Mouse (Mus musculus) right cerebral cortex, adult 18-20 months (tissue): Measurements from ENCODE around the gene Gabbr2.
A peak's percentile ranks its signal among the peaks of the same experiment; 100 is the strongest.

ENCODE experiments used
- DNase-seq: peaks from one replicate; pipeline ENCODE4 v3.0.0; 2022; ENCODE audit warnings: mixed read lengths

The Gabbr2 gene

GRCm38 (mm10) chr4:46752306-46752705 lies 239.4 kb downstream of the Gabbr2 start:
- DNase-seq = no peak

DNA sequence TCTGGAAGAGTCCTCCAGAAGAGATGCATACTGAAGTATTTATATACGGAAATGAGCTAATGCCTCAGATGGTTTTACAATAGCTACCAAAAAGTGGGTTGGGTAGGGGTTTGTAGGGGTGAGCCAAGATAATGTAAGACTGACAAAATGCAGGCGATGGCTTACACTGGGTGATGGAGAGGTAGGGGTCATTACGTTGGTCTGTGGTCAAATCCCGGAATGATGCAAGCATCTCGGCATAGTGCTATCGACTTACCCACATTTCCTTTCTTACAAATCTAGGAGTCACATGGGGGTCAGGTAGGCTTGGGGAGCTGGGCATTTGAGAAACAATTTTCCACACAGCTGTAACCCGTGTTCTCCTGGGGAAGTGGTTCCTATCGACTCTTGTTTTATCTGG lies 242.7 kb downstream of the Gabbr2 start:
- no peak for DNase-seq

- peak; percentile 61 for DNase-seq
Observed at GRCm38 (mm10) chr4:46747007-46747746, 244.5 kb downstream of the Gabbr2 start.

DNA sequence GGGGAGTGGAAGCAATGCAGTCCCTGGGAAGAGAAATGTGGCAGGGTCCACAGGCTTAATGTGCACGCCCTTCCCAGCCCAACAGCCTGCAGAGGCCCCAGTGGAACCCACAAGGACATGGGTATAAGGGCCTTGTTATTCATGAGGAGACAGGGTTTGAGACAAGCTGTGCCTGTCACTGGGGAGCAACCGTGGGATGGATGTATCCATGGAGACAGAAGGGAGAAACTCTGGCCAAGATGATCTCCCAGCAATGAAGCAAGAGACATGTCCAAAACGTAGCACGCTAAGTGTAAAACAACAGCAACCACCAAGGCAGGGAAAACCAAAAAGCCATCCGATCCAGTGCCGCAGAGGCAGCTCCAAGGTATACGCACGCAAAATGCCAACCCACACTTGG lies 246.1 kb downstream of the Gabbr2 start:
- peak; percentile 53 for DNase-seq

GRCm38 (mm10) chr4:46744583-46745155 lies 247.0 kb downstream of the Gabbr2 start:
- no peak for DNase-seq

DNA sequence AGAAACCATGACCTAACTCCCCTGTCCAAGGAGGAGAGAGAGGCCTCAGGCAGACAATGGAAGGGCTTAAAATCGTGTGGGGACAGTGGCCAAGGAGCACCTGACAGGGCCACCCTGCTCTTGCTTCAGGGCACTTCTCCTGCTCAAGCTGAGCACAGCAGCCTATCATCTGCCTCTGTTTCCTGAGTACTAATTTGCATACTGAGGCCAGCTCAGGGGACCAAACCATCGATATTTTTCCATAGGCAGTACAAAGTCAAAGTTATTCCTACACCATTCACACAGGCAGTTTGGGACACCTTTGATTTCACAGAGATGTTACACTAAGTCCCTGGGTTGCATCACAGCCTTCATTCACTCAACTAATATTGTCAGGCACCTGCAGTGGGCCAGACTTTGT lies 249.1 kb downstream of the Gabbr2 start:
- no peak for DNase-seq

- DNase-seq = peak; percentile 41
Observed at GRCm38 (mm10) chr4:46736910-46737511, 254.7 kb downstream of the Gabbr2 start.

DNA sequence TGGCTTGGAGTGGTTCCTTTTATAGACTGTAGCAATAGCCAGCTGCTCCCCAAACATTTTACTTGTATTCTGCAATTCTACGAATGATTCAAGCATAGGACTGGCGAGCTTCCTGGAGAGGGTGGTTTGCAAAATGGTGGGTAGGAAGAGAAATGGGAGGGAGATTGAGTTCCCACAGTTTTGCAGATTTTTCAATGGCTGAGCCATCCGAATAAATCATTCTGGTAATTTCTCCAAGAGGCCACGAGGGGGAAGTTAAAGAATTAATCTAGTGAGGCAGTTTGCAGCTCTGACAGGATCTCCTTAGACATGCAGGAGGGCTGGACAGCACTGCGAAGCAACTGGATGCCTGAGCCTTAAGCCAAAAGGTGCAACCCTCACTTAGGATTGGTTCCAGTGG lies 256.8 kb downstream of the Gabbr2 start:
- DNase-seq = no peak

DNA sequence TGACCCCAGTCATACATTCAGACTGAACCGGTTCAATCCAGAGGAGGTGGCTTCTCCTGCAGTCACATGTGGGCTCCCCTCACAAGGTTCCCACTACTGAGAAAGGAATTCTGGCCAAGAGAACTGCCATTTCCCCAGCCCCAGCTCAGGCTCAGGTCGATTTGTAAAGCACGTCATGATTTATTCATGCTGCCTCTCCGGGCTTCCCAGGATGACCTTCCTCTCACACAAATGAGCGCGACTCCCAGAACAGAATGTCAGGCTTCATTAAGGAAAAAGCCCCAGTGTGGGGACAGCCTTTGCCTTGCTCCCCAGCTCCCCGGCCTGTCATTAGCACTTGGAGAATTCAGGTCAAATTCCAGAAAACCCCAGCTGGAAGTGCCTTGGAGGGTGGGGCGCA lies 260.1 kb downstream of the Gabbr2 start:
- peak; percentile 40 for DNase-seq

- peak; percentile 45 for DNase-seq
Observed at GRCm38 (mm10) chr4:46729306-46730042, 262.2 kb downstream of the Gabbr2 start.

GRCm38 (mm10) chr4:46728231-46728630 lies 263.4 kb downstream of the Gabbr2 start:
- DNase-seq = peak; percentile 48

DNA sequence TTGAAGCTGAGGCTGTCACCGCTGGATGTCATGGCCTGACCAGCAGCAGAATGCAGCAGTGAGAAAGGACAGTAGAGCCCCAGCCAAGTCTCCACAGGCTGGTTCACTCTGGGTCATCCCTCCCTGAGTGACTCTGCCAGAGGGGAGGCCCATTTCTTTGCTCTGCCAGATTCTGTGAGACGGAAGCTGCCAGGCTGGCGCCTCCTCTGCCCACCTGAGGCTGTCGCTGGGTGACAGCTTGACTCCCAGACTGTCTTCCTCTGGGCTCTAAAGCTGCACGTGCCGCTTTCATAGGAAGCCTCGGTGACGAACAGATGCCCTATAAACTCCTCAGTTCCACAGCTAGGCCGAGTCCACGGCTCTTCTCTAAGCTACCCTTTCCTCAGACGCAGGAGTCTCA lies 264.5 kb downstream of the Gabbr2 start:
- DNase-seq = no peak

DNA sequence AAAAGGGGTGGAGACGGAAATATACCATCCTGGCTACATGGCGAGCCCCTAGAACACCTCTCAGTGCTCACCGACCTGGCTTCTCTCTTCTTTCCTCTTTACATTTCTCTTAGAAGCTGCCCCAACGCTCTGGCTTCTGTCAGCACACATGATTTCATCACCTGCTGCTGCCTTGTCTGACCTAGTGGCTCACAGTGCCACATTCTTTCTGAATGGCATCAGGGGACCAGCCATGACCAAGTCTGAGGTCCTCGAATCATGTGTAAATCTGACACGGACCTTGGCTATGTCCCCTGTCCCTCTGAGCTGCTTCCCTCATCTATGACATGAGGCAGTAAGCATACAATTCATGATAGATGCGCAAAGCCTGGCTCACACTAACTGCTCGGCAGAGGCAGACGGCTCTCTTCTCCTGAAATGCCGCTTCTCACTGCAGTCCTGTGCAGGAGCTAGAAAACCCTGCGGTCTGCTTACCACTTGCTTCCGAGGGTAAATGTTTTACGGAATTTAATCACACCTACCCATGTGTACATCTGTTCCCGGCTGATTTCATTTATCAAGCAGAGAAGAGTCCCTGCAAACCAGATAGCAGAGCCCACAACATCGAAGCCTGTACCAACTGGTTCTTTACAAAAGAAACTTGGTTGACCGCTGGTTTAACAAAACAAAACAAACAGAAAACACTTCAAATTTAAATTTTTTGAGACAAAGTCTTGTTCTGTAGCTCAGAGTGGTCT lies 270.7 kb downstream of the Gabbr2 start:
- no peak for DNase-seq

DNA sequence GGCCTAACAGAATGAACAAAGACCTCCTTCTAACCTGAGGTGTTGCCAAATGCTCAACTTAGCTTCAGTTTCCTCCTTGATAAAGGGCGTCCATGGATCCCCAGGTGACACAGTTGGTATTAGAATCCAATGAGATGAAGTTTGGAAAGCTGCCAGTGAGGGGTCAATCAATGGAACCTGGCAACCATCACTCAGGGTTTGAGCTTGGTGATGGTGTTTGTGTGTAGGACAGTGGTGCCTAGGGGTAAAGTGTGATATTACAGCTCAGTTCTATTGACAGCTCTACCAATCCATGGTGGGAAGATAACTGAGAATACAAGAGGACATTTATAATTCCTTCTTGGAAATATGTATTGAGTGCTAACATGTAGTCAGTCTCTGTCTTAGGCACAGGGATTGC lies 271.6 kb downstream of the Gabbr2 start:
- no peak for DNase-seq

DNA sequence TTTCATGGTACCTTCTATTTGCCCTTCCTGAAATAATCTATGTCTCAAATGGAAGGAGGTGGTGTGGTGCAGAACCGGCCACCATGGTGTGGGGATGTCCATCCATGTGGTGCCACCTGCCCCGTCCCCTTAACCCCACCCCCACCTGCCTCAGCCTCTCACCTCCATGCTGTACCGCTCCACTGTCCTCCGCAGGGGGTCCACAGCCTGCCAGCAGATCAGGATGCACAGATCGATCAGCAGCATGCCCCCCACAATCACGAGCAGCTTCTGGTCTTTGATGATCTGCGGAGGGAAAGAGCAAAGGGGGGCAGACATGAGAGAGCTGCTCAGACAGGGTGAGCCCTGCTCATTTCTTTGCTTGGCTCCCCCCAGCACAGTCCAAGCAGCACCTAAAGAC lies 273.0 kb downstream of the Gabbr2 start:
- DNase-seq = no peak

DNA sequence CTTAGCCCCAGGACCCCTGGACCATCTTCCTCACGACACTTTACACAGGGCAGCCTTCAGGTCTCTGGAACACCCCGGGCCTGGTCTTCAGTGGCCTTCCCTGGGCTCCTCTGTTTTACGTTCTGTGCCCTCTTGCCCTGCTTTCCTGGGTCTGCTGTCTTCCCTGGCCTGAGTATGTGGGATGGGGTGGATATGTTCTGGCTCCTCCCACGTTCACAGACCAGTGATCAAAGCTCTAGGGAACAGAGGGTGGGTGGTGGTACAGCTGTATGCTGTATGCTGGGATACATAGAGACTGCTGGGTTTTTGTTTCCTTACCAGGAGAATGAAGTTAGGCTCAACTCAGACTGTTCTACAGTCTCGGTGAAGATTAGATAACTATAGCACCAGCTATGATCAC lies 274.5 kb downstream of the Gabbr2 start:
- DNase-seq = no peak

GRCm38 (mm10) chr4:46716361-46716760 lies 275.3 kb downstream of the Gabbr2 start:
- DNase-seq = no peak

- DNase-seq = no peak
Observed at GRCm38 (mm10) chr4:46710523-46710922, 281.1 kb downstream of the Gabbr2 start.

DNA sequence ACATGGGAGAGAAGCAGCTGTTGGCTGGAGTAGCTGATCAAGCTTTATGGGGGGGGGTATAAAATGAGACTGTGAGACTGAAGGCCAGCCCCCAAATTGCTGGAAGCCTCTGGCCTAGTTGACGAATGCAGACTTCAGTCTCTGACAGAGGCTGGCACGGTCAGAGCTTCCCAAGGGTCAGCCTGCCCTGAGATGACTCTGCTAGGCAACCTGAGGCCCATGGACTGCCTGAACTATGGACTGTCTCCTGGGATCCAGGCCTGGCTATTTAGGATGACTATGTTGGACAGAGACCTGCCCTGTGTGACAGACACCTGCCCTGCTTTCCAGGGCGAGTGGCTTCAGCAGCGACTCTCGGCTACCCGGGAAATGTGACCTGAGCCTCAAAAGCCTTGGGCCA lies 281.7 kb downstream of the Gabbr2 start:
- no peak for DNase-seq

DNA sequence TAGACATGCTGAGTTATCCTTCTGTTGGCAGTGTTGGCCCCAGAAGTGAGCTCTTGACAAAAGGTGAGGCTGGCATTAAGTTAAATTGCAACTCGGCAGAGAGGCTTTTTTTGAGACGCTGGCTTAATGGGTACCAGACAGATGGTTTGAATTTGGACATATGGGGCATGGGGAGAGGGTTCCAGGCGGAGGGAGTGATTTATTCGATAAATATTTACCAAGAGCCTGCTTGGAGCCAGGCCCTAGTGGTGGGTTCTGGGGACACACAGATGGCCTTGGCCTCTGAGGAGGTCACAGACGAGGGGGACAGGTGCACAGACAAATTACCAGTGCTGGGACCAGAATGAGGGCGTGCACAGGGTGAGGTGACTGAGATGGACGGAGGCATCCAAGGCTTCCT lies 282.2 kb downstream of the Gabbr2 start:
- no peak for DNase-seq

DNA sequence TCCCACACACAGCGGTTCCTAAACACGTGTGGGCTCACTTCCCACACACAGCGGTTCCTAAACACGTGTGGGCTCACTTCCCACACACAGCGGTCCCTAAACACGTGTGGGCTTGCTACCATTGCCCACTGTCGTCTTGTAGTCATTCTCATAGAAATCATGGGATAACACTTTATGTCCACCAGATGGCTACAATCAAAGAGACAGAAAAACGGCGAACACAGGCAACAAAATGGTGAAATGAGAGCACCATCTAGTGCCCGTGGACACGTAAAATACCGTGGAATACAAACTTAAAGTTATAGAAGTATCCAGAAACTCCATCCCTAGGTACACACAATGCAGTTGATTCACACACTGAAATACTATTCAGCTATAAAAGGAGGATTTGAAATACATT lies 285.9 kb downstream of the Gabbr2 start:
- DNase-seq = no peak

- DNase-seq = no peak
Observed at GRCm38 (mm10) chr4:46703146-46703545, 288.5 kb downstream of the Gabbr2 start.

DNA sequence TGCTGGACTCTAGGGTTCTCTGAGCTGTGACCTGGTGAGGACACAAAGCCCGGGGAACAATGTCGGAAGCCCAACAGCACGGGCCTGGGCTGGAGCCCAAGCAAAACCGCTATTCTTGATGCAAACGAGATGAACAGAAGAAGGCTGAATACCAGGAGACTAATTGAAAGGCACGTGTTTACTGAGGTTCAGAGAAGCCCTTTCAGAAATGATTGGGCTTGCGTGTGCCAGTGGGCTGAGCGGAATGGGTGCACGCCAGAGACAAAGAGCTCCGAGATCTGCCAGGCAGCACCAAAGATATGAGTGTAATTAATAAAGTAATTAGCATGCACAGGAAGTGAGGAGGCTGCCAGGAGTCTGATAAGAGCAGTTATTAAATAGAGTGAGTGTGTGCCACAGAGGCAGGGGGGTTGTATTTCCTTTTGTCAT lies 291.4 kb downstream of the Gabbr2 start:
- DNase-seq = no peak
